Comparison of ENCODE assay signal across 8 mouse cellular contexts in the genomic region with DNA sequence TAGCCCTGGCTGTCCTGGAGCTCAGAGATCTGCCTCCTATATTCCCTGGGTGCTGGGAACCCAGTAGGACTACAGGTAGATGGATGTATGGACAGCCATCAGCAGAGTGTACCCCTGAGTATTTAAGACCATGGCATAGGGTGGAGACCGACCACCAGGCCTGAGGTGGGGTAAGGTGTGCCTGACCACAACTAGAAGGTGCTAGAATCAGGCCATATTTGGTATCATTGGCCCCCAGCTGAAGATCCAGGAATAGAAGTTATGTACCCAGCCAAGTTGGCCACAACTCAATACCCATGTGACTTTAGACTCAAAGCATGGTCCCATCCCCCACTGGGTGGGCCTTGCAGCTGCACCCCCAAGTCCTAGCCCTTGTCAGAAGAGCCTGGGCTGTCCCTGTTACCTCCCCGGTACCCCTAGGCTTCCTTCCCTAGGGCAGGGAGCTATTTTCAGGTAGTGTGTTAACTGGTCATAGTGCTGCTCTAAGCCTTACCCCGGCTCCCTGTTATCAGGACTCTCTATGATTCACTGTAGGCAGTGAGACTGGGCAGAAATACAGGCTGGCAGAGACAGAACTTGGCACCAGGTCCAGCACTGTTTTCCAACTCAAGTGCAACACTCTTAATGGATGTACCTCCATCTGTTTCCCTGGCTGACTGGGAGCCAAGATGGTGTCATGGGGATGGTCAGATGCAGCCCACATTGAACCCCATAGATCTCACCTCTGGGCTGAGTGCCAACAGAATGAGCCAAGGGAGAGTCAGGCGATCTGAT. TPM values are rescaled to one million over a fixed set of nuclear protein-coding genes. Genes with fewer than 3 reads are reported as not detected.
DNase-seq lines count a peak whose midpoint lies in the region; ATAC-seq and TF ChIP-seq lines count a peak whose summit lies in the region.

No protein-coding gene starts in this region.

- no peak for TF ChIP-seq CTCF in lung, adult 2 months (IDR thresholded peaks at IDR 0.05; ENCODE audit: insufficient read depth, low read length)
- no peak for TF ChIP-seq CTCF in cerebellum, adult 2 months (IDR thresholded peaks at IDR 0.05; ENCODE audit: borderline replicate concordance, insufficient read depth, low read depth, low read length)

- no peaks in the 10 kb centered on the region for H3K36me3 ChIP-seq in lung, embryonic 15.5 days
- no peaks in the 10 kb centered on the region for H3K36me3 ChIP-seq in heart, embryonic 16.5 days (ENCODE audit: control insufficient read depth, insufficient read depth)
- H3K36me3 ChIP-seq in intestine, embryonic 16.5 days (ENCODE audit: control insufficient read depth, insufficient read depth, low read length), result no peaks in the 10 kb centered on the region

- no peaks in the 10 kb centered on the region for H3K27me3 ChIP-seq in lung, embryonic 15.5 days
- H3K27me3 ChIP-seq in cerebellum, adult 2 months (ENCODE audit: control insufficient read depth, insufficient read depth, low read length), result no peaks in the 10 kb centered on the region
- H3K27me3 ChIP-seq in heart, embryonic 16.5 days (ENCODE audit: control insufficient read depth, insufficient read depth, low read length), result no peaks in the 10 kb centered on the region
- H3K27me3 ChIP-seq in intestine, embryonic 16.5 days (replicated peaks; ENCODE audit: control insufficient read depth, insufficient read depth, low read length), result no peaks in the 10 kb centered on the region

- H3K27ac ChIP-seq in lung, embryonic 15.5 days, result 0 out of 2 replicates have a peak overlapping the region, but pooled peaks have one; percentile 45
- H3K27ac ChIP-seq in cerebellum, adult 2 months (ENCODE audit: insufficient read depth, low read length), result no peak overlapping the region
- peak overlapping the region; percentile 95 for H3K27ac ChIP-seq in heart, embryonic 16.5 days (ENCODE audit: low read length)
- H3K27ac ChIP-seq in intestine, embryonic 16.5 days (ENCODE audit: low read length), result no peak overlapping the region

- H3K9ac ChIP-seq in lung, embryonic 15.5 days, result no peak overlapping the region
- no peak overlapping the region for H3K9ac ChIP-seq in heart, embryonic 16.5 days (ENCODE audit: low read length)
- H3K9ac ChIP-seq in intestine, embryonic 16.5 days (ENCODE audit: low read depth, low read length), result no peak overlapping the region

- WGBS in lung, embryonic 15.5 days, result 61% methylated on average over 4 of the region's 4 CpGs
- WGBS in lung, adult 2 months, result 64% methylated on average over 4 of the region's 4 CpGs
- 13% methylated on average over 4 of the region's 4 CpGs for WGBS in cerebellum, adult 2 months
- 40% methylated on average over 4 of the region's 4 CpGs for WGBS in heart, embryonic 16.5 days
- WGBS in intestine, embryonic 16.5 days, result 73% methylated on average over 4 of the region's 4 CpGs

- no peak overlapping the region for H3K4me2 ChIP-seq in lung, embryonic 15.5 days
- no peak overlapping the region for H3K4me2 ChIP-seq in heart, embryonic 16.5 days (ENCODE audit: low read depth, low read length)
- no peak overlapping the region for H3K4me2 ChIP-seq in intestine, embryonic 16.5 days (ENCODE audit: low read depth, low read length)

- DNase-seq in lung, adult 2 months, result no peak
- DNase-seq in cerebellum, adult 2 months, result peak; percentile 82 to 92
- peak; percentile 78 to 79 for DNase-seq in right cerebral cortex, postnatal 10 days (ENCODE audit: low spot score in 2 of 2)
- DNase-seq in spleen, postnatal 10 days (ENCODE audit: low spot score in 2 of 2), result no peak
- no peak for DNase-seq in spleen, postnatal 14 days (ENCODE audit: low spot score in 2 of 2)

- H3K9me3 ChIP-seq in lung, embryonic 15.5 days, result no peaks in the 10 kb centered on the region
- no peaks in the 10 kb centered on the region for H3K9me3 ChIP-seq in heart, embryonic 16.5 days (replicated peaks; ENCODE audit: control insufficient read depth, low read length)
- no peaks in the 10 kb centered on the region for H3K9me3 ChIP-seq in intestine, embryonic 16.5 days (ENCODE audit: control insufficient read depth, low read length)

- H3K4me1 ChIP-seq in lung, embryonic 15.5 days, result no peaks in the 10 kb centered on the region
- no peaks in the 10 kb centered on the region for H3K4me1 ChIP-seq in lung, adult 2 months (ENCODE audit: control insufficient read depth, insufficient read depth, low read length)
- H3K4me1 ChIP-seq in cerebellum, adult 2 months (ENCODE audit: control insufficient read depth, insufficient read depth, low read length), result peaks cover 17% of the 10 kb centered on the region
- peaks cover 9% of the 10 kb centered on the region; the same call in 1 of the 2 replicates for H3K4me1 ChIP-seq in heart, embryonic 16.5 days (ENCODE audit: control insufficient read depth, insufficient read depth, low read length)
- H3K4me1 ChIP-seq in intestine, embryonic 16.5 days (ENCODE audit: control insufficient read depth, insufficient read depth, low read length), result peaks cover 8% of the 10 kb centered on the region; the same call in 1 of the 2 replicates

- H3K4me3 ChIP-seq in lung, embryonic 15.5 days, result no peak overlapping the region
- no peak overlapping the region for H3K4me3 ChIP-seq in lung, adult 2 months (replicated peaks; ENCODE audit: extremely low read depth, low read depth, low read length)
- no peak overlapping the region for H3K4me3 ChIP-seq in cerebellum, adult 2 months (replicated peaks; ENCODE audit: insufficient read depth, low read depth, low read length)
- H3K4me3 ChIP-seq in heart, embryonic 16.5 days (ENCODE audit: low read length), result no peak overlapping the region
- H3K4me3 ChIP-seq in intestine, embryonic 16.5 days (ENCODE audit: low read length), result no peak overlapping the region

- no peak for TF ChIP-seq POLR2A in lung, adult 2 months (IDR thresholded peaks at IDR 0.05; ENCODE audit: borderline replicate concordance, extremely low read depth, low read depth, low read length)
- TF ChIP-seq POLR2A in cerebellum, adult 2 months (IDR thresholded peaks at IDR 0.05; ENCODE audit: borderline replicate concordance, insufficient read depth, low read length), result no peak

- ATAC-seq in lung, embryonic 15.5 days (ENCODE audit: borderline replicate concordance, extremely low read depth, low FRiP score, low TSS enrichment), result peak; percentile 41
- peak; percentile 91 for ATAC-seq in heart, embryonic 16.5 days (replicated peaks; ENCODE audit: extremely low read depth, insufficient read depth, low FRiP score)
- ATAC-seq in intestine, embryonic 16.5 days, result no peak

RNA-seq across cellular contexts. Expression of a gene that starts 18.2 kb away (rescaled TPM):
- 3.5 and 3.6 TPM in 2 replicates for polyA plus RNA-seq in lung, embryonic 15.5 days (2015; fragmentation: Nextera tagmentation; extraction: Ambion mirVana)
- 42.6 and 74.6 TPM in 2 replicates for polyA plus RNA-seq in lung, adult 2 months (2012; rRNA removed)
- 3.7 and 5.0 TPM in 2 replicates for polyA plus RNA-seq in cerebellum, adult 2 months (2012; rRNA removed)
- polyA plus RNA-seq in heart, embryonic 16.5 days (2015; fragmentation: Nextera tagmentation; extraction: Ambion mirVana), result 1.3 TPM in 2 replicates
- polyA plus RNA-seq in intestine, embryonic 16.5 days (2015; fragmentation: Nextera tagmentation; extraction: Ambion mirVana), result 3.9 and 4.2 TPM in 2 replicates

Comparison
In these comparisons a context has a peak if more than half of its experiments do, and no peak if none do; other contexts are left out.
1. H3K27ac ChIP-seq: peak in lung, embryonic 15.5 days (single experiment) and heart, embryonic 16.5 days (single experiment); none in cerebellum, adult 2 months (single experiment) and intestine, embryonic 16.5 days (single experiment).
2. DNase-seq: peak in cerebellum, adult 2 months (2 of 2) and right cerebral cortex, postnatal 10 days (2 of 2); none in lung, adult 2 months (single experiment), spleen, postnatal 10 days (0 of 2) and spleen, postnatal 14 days (0 of 2).